Mouse (Mus musculus) stomach, adult 2 months (tissue): ENCODE data around the gene Gsn. TPM values are rescaled to one million over a fixed set of nuclear protein-coding genes. Genes with fewer than 3 reads are reported as not detected.

Experiments
- polyA plus RNA-seq: library from polyadenylated mRNA; depleted of rRNA; stranded (reverse); fragments of >200 nt; gene quantifications from 2 replicates; pipeline ENCODE4 v1.2.3, GENCODE M21; 2012; rRNA removed

Gene Gsn
- polyA plus RNA-seq, result 620 and 814 TPM in 2 replicates

GRCm38 (mm10) chr2:35255885-35256833 is at the start of gene Gsn:
Gene Gsn (plus strand): TSS chr2:35256380.

GRCm38 (mm10) chr2:35336388-35337280 is 80.5 kb downstream of the Gsn start, which contains the start of gene Stom:
Gene Stom (minus strand): TSS chr2:35336976.

Other genes with a start within 250 kb of the Gsn start
- gene Hc, start 194.9 kb upstream of the Gsn start, polyA plus RNA-seq, result not detected in 2 replicates
- 0.13 TPM in 1 of 2 replicates, not detected in the other for gene AI182371, start 154.8 kb upstream of the Gsn start, polyA plus RNA-seq
- 1.9 and 3.3 TPM in 2 replicates for gene Cntrl, start 146.9 kb upstream of the Gsn start, polyA plus RNA-seq
- 660 and 1,241 TPM in 2 replicates for gene Rab14, start 55.3 kb upstream of the Gsn start, polyA plus RNA-seq
- gene Stom, start 80.6 kb downstream of the Gsn start, polyA plus RNA-seq, result 5.4 and 6.9 TPM in 2 replicates
- not detected in 2 replicates for gene 4930568D16Rik, start 111.3 kb downstream of the Gsn start, polyA plus RNA-seq
- not detected in 2 replicates for gene 4930402F06Rik, start 140.8 kb downstream of the Gsn start, polyA plus RNA-seq
- gene Ggta1, start 206.9 kb downstream of the Gsn start, polyA plus RNA-seq, result 2.1 and 3.0 TPM in 2 replicates